Mouse (Mus musculus) liver, adult (tissue): ENCODE data around the gene Ywhae.

Experiments used
- GATA4 ChIP-seq: IDR thresholded peaks from 2 replicates; pipeline ENCODE4 v1.6.1; 2014; ENCODE audit warnings: mild to moderate bottlenecking, low read length; ENCODE audit not compliant: insufficient replicate concordance

The Ywhae gene

DNA sequence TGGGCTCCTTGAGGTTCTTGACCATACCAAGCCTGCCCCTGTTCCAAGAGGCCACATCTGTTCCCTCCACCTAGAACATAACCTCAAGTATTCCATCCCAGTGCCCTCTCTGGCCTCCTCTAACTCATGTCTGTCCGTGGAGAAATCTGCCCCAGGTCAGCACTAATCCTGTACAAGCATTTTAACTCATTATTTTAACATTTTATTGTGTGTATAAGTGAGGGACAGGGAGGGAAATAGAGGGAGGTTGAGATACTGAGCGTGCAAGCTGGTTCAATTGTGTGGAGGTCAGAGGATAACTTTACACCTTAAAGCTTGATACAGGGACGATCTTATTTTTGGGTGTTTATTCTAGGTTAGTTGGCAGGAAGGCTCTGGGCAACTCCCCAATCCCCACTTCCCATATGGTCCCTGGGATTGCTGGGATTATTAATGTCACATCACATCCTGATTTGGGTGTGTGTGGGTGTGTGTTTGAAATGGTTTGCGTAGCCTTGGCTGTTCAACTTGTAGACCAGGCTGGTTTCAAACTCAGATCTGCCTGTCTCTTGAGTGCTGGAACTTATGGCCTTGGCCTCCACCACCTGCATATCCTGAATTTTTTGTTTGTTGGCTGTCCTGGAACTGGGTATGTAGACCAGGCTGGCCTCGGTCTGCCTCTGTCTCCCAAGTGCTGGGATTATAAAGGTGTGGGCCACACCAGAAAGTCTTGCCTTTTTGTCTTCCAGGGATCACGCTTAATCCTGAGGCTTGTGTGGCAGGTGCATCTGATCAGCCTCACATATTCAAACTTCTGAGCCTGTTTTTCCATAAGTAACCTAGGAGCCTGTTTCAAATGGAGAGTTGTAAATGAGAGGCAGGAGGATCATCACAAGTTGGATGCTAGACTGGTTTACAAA lies 35.7 kb downstream of the Ywhae start:
- TF ChIP-seq GATA4: no peak

DNA sequence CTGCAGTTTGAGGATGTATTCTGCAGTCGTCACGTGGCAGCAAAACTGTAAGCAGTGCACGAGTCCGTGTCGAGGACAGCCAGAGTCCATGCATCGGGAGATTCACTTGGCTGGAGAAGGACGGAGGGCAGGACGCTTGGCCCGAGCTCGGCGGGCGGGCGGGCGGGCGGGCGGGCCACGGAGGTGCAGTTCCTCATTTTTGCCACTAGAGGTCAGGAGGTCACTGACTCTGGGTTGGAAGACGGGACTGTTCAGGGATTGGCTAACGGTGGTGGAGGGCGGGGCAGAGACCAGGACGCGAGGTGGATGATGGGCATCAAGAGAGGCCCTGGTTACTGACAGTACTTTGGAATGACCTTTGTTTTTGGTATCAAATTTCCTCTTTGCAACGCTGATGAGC lies 36.5 kb downstream of the Ywhae start:
- no peak for TF ChIP-seq GATA4

DNA sequence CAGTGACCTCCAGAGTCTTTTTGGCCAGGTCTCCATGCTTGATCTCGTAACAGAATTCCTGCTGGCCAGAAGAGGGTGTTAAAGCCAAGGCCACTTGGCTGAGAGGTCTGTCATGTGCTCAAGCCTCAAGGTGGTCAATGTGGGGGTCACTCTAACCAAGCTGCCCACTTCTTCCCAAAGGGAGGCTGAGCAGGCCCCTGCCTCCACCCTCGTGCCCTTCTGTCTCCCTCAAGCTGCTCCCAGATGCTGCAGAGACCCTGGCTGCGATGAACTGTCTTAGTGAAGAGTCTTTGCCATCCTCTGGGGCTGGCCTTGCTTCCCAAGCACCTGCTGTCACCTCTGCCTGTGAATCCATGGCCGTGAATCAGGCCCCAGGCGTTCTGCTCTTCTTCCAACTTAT lies 39.9 kb downstream of the Ywhae start:
- no peak for TF ChIP-seq GATA4

DNA sequence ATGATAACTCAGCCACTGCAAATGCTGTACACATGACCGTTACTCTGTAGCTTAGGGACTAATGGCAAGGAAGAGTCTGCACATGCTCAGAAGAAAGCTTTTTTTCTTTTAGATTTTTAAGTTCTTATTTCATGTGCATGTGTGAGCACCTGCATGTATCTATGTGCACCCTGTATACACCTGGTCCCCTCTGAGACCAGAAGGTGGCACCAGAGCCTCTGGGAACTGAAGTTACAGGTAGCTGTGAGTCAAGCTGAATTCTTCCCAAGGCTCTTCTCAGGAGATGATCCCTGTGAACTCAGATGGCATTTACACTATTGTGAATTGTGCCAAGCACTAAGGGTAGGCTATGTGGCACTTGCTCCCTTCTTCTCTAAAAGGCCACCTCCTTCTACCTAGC lies 43.2 kb downstream of the Ywhae start:
- no peak for TF ChIP-seq GATA4

DNA sequence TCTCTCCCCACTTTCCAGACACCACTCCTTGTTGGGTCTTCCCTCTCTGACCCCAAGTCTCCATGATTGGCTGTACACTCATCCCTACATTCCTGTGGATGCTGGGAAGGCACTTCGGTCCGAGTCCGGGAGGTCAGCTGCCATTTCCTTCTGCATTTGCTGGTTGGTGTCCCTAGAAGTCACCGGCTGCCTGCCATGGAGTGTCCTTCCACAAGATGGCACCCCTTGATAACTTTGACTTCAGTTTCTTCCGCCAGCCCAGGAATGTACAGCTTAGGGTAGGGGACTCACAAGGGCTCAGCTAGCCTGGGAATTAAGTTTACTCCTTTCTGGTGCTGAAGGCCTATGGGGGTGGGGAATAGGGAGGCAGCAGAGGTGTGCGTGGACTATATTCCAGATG lies 49.2 kb downstream of the Ywhae start:
- no peak for TF ChIP-seq GATA4

DNA sequence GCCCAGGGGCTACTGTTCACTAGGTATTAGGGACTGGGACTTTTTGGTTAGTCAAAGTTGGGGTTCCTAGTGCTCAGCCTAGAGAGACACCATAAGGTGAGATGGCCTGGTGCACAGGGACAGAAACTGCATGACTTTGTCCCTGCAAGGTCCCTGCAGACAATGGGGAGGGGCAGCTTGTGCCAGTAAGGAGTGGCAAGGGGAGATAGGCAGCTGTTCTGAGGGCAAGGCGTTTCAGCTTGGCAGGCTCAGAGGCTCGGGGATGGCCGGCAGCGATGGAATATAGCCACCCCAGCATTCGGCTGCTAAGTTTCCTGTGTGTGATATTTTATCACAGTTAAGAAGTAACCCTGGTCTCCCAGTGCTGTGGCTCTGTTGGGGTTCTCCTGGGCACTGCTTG lies 51.1 kb downstream of the Ywhae start:
- no peak for TF ChIP-seq GATA4

GRCm38 (mm10) chr11:75785897-75786296 lies 53.2 kb downstream of the Ywhae start:
- TF ChIP-seq GATA4: no peak

GRCm38 (mm10) chr11:75792535-75792934 lies 59.9 kb downstream of the Ywhae start:
- TF ChIP-seq GATA4: no peak

GRCm38 (mm10) chr11:75793351-75793750 lies 60.7 kb downstream of the Ywhae start:
- TF ChIP-seq GATA4: no peak

GRCm38 (mm10) chr11:75794602-75795320 lies 62.1 kb downstream of the Ywhae start:
- TF ChIP-seq GATA4: no peak

- TF ChIP-seq GATA4: no peak
These were observed 62.6 kb downstream of the Ywhae start for GRCm38 (mm10) chr11:75795321-75795636.

DNA sequence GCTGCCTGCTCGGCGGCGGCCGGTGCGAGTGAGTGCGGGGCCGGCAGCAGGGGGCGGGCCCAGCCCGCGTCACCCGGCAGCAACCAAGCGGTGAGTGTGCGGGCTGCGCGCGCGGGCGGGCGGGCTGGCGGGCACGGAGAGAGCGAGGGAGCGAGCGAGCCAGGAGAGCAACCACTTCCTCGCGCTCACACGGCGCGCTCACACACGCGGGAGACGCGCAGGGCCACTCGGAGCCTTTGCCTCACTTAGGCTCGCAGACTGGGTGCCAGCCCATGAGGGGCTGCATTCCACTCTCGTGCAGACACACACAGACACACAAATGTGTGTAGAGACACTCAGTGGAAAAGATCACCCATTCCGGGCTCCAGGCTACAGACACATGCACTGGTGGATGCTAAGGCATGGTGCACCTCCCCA lies 63.4 kb downstream of the Ywhae start, which contains the start of gene Doc2b:
TSS of gene Doc2b (minus strand) at position 21 of the 417 bp plus-strand sequence.
- no peak for TF ChIP-seq GATA4

- TF ChIP-seq GATA4: no peak
These were observed 64.0 kb downstream of the Ywhae start for GRCm38 (mm10) chr11:75796536-75797246.

DNA sequence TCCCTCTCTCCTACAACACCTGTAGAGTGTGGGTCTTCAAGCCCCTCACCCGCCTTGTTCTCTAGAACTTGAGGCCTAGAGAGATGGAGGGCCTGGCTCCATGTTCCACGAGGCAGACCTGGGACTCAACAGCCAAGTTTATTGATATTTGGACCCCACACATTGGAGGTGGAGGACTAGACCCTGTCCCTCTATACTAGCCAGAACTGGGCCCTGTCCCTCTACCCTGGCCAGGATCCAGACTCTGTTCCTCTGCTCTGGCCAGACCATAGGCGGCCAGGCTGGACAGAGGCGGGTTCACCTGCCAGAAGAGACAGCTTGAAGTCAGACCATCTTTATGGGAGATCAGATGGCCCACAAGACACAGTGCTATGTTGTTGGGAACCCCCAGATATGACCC lies 68.7 kb downstream of the Ywhae start:
- no peak for TF ChIP-seq GATA4

DNA sequence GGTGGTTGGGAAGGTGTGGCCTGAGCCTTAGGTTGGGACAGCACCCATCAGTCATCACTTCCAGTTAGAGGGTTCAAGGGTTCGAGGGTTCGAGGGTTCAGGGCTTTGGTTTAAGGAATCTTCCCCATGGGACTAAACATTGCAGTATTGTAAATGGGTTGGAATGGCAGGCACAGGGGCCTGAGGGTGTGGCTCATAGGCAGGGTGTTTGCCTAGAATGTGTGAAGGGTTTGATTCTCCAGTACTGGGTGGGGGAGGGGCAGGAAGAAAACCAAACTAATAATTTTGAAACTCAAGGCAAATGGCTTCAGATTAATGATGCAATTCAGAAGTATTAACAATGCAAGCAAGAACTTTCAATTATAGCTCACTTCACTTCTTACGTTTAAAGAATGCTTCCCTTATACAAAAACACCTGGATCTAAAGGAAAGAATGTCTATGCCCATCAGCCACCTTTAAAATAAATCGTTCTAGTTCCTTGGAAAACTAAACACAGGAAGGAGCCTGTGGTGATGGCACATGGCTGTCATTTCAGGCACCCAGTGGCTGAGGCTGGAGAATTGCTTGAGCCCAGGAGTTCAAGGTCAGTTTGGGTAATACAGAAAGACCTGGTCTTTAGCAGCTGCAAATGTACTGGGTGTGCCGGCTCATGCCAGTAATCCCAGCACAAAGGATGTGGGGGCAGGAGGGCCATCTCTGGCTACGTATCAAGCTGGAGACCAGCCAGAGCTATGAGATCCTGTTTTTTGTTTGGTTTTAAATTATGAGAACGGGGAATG lies 69.3 kb downstream of the Ywhae start:
- TF ChIP-seq GATA4: no peak

GRCm38 (mm10) chr11:75807486-75807885 lies 74.8 kb downstream of the Ywhae start:
- TF ChIP-seq GATA4: no peak

GRCm38 (mm10) chr11:75810526-75810925 lies 77.9 kb downstream of the Ywhae start:
- no peak for TF ChIP-seq GATA4
